Mouse (Mus musculus) gastrocnemius, adult 2 months (tissue): Measurements from ENCODE around the gene Ptbp2. TPM values are rescaled to one million over a fixed set of nuclear protein-coding genes. Genes with fewer than 3 reads are reported as not detected.

Source experiments
- DNase-seq: peaks from one replicate; pipeline ENCODE4 v3.0.0; 2022
- H3K27ac ChIP-seq: fragments of 200-600 bp; 2 replicates; pipeline ENCODE4 v1.8.1; 2022; ENCODE audit warnings: mild to moderate bottlenecking
- H3K4me3 ChIP-seq: fragments of 200-600 bp; 2 replicates; pipeline ENCODE4 v1.8.1; 2022; ENCODE audit warnings: mild to moderate bottlenecking, moderate library complexity
- CTCF ChIP-seq: fragments of 200-600 bp; IDR thresholded peaks from 2 replicates; pipeline ENCODE4 v1.8.1; 2022; ENCODE audit warnings: antibody characterized with exemption, mild to moderate bottlenecking, moderate library complexity
- intact Hi-C: fragments of 180-260 bp; cut with DNase I; formaldehyde crosslinking; loops from one replicate; pipeline ENCODE4 v1.15.1; 2025
- microRNA-seq: library from miRNA; unstranded; fragments of <30 nt; microRNA quantifications from one replicate; pipeline ENCODE4 v1.2.0, GENCODE M21; 2021
- total RNA-seq, 2 experiments: library from RNA; stranded (reverse); gene quantifications; 2 replicates each; pipeline ENCODE4 v1.2.3; 2021

Ptbp2 gene
- total RNA-seq, 2 experiments from 2014 or later, result 15.9 to 23.8 TPM

DNA sequence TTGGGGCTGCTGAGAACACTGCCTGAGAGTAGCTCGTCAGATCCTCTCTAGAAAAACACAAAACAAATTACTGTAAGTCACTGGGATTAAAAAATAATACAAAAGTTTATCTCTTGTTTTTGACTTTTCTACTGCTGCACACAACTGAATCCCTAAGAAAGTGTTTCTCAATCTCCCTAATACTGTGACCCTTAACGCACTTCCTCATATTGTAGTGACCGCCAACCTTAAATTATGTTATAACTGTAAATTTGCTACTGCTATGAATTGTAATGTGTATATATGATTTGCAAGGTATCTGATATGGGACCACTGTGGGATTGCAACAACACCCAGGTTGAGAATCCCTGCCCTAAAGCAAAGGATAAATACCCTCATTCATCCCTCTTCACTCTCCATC is 22.5 kb downstream of the Ptbp2 start:
- no peak for TF ChIP-seq CTCF
- no peak overlapping the region for H3K27ac ChIP-seq
- no peak for DNase-seq
- no peak overlapping the region for H3K4me3 ChIP-seq
- intact Hi-C loops, result no loop called here

DNA sequence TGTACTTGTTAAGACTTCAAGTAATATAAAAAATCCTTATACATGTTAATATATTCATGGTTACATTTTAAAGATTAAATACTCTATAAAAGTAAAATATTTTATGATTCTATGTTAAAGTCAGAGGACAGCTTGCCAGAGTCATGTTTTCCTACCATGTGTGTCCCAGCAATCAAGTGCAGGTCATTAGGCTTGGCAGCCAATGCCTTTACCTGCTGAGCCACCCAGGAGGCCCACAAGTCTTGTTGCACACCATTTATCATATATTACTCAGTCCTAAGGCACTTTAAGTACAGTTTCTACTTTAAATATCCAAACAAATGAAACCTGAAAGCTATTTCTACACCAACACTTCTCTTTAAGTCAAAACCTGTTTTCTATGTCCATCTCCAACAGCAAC is 30.5 kb downstream of the Ptbp2 start:
- DNase-seq, result no peak
- no peak overlapping the region for H3K27ac ChIP-seq
- no peak for TF ChIP-seq CTCF
- intact Hi-C loops, result no loop called here
- H3K4me3 ChIP-seq, result no peak overlapping the region

GRCm38 (mm10) chr3:119749551-119750249 is 34.6 kb downstream of the Ptbp2 start:
- no peak for DNase-seq
- intact Hi-C loops, result no loop called here
- TF ChIP-seq CTCF, result no peak
- H3K27ac ChIP-seq, result no peak overlapping the region
- H3K4me3 ChIP-seq, result no peak overlapping the region

- no peak overlapping the region for H3K4me3 ChIP-seq
- intact Hi-C loops, result no loop called here
- no peak overlapping the region for H3K27ac ChIP-seq
- no peak for DNase-seq
- no peak for TF ChIP-seq CTCF
Measured at GRCm38 (mm10) chr3:119749140-119749539, 35.1 kb downstream of the Ptbp2 start.

- no peak for TF ChIP-seq CTCF
- intact Hi-C loops, result no loop called here
- Histone ChIP-seq H3K27ac (no peak overlapping the region), H3K4me3 (no peak overlapping the region)
- no peak for DNase-seq
Measured at GRCm38 (mm10) chr3:119746656-119747055, 37.6 kb downstream of the Ptbp2 start.

DNA sequence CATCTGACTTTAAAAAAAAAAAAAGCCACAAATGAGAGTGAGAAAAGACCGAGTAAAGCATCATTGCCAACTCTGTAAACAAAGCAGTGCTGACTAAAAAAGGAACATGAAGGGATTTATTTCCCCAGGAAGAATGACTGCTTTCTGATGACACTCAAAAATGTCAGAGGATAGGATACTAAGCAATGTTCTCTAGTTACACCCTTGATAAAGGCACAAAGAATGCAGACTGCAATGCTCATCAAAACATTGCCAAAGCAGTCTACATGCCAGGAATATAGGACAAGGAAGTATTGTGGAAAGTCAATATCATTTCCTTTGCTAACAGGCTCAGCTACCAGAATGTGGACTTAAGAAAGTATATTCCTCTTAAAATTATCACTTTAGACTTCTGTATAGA is 38.5 kb downstream of the Ptbp2 start:
- H3K4me3 ChIP-seq, result no peak overlapping the region
- no peak for DNase-seq
- intact Hi-C loops, result no loop called here
- no peak overlapping the region for H3K27ac ChIP-seq
- TF ChIP-seq CTCF, result no peak

- no peak overlapping the region for H3K4me3 ChIP-seq
- H3K27ac ChIP-seq, result no peak overlapping the region
- no peak for DNase-seq
- no peak for TF ChIP-seq CTCF
- intact Hi-C loops, result no loop called here
Measured at GRCm38 (mm10) chr3:119729863-119730262, 54.4 kb downstream of the Ptbp2 start.

DNA sequence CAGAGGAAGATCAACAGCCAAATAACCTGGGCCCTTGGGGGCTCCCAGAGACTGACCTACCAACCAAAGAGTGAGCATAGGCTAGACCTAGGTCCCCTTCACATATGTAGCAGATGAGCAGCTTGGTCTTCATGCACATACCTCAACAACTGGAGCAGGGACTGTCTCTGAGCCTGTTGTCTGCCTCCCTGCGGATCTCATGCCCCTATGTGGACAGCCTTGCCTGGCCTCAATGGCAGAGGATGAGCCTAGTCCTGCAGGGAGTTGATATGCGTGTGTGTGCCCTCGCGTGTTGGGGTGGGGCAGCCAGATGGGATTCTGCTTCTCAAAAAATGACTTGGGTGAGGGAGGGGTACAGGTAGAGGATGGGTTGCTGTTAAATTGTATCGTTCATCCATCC is 72.2 kb downstream of the Ptbp2 start:
- TF ChIP-seq CTCF, result no peak

GRCm38 (mm10) chr3:119711503-119711902 is 72.8 kb downstream of the Ptbp2 start:
- TF ChIP-seq CTCF, result no peak
- DNase-seq, result no peak
- Histone ChIP-seq H3K27ac (no peak overlapping the region), H3K4me3 (no peak overlapping the region)
- intact Hi-C loops, result no loop called here

More for the DNA sequence above, 72.2 kb downstream of the Ptbp2 start:
- DNase-seq, result no peak
- Histone ChIP-seq H3K4me3 (no peak overlapping the region), H3K27ac (no peak overlapping the region)
- intact Hi-C loops, result no loop called here

GRCm38 (mm10) chr3:119701467-119701866 is 82.8 kb downstream of the Ptbp2 start:
- TF ChIP-seq CTCF, result no peak
- Histone ChIP-seq H3K27ac (no peak overlapping the region), H3K4me3 (no peak overlapping the region)
- no peak for DNase-seq
- intact Hi-C loops, result no loop called here

- TF ChIP-seq CTCF, result no peak
- H3K27ac ChIP-seq, result no peak overlapping the region
- DNase-seq, result no peak
- H3K4me3 ChIP-seq, result no peak overlapping the region
- intact Hi-C loops, result no loop called here
Measured at GRCm38 (mm10) chr3:119684741-119685140, 99.5 kb downstream of the Ptbp2 start.

Small RNA genes lying within 50 kb of the gene (microRNA-seq; reads per million reads assigned to microRNA genes)
- gene Gm24744, result not detected
